Mouse (Mus musculus) bone marrow, adult 2 months (tissue): ENCODE measurements at regions not wholly inside any gene's neighbourhood (a gene's known extent, or its start where the extent isn't known, plus 50 kb on each side); places are given as distances from the start of the nearest gene placed in this dataset.

ENCODE experiments used
- H3K27ac ChIP-seq: fragments of 200-500 bp; 2 replicates; pipeline ENCODE4 v1.5.1; 2012; ENCODE audit warnings: low read depth, mild to moderate bottlenecking, control low read depth, inconsistent platforms, low read length; ENCODE audit not compliant: control insufficient read depth, poor library complexity, insufficient read depth
- H3K4me1 ChIP-seq: fragments of 200-500 bp; 2 replicates; pipeline ENCODE4 v1.6.1; 2011; ENCODE audit warnings: low read length; ENCODE audit not compliant: control insufficient read depth, insufficient read depth
- H3K4me3 ChIP-seq: fragments of 200-500 bp; replicated peaks from 2 replicates; pipeline ENCODE3; 2011; ENCODE audit warnings: mild to moderate bottlenecking, low read depth, low read length, control low read depth; ENCODE audit not compliant: control insufficient read depth
- CTCF ChIP-seq: fragments of 200-500 bp; IDR thresholded peaks from 2 replicates; pipeline ENCODE4 v1.5.1; 2011; ENCODE audit warnings: low read length, control low read depth; ENCODE audit not compliant: control insufficient read depth, insufficient read depth
- POLR2A ChIP-seq: fragments of 200-500 bp; IDR thresholded peaks from 2 replicates; pipeline ENCODE4 v1.6.1; 2011; ENCODE audit warnings: low read depth, mild to moderate bottlenecking, control low read depth, low read length, borderline replicate concordance; ENCODE audit not compliant: control insufficient read depth
- WGBS: fragments of 180-500 bp; shearing (Covaris S2); methylation state at CpG from one replicate; pipeline ENCODE4 v1.1.7; 2018; 5-methylcytosine and 5-hydroxymethylcytosine counted together

DNA sequence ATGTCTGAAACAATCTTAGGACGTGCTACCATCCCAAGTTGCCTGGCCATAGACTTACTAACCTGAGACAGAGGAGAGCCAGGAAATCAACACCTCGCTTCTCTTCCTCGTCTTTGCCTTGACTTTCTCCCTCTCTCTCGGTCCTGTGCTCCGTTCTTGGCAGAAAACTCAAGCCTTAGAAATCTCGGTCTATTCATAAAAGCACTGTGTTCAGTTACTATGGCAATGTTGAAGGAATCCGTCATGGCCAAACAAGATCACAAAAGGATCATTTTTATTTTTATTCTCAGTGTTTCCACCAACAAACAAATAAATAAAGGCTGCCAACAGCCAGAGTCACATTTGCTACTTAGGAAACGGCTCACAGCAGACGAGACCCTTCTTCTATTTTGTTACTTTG lies 85.6 kb upstream of the Sox5 start:
- 87% methylated on average over 9 of the region's 9 CpGs for WGBS
- no peak overlapping the region for H3K27ac ChIP-seq
- H3K4me3 ChIP-seq = no peak overlapping the region
- TF ChIP-seq POLR2A (no peak), CTCF (no peak)
- H3K4me1 ChIP-seq = no peaks in the 10 kb centered on the region

DNA sequence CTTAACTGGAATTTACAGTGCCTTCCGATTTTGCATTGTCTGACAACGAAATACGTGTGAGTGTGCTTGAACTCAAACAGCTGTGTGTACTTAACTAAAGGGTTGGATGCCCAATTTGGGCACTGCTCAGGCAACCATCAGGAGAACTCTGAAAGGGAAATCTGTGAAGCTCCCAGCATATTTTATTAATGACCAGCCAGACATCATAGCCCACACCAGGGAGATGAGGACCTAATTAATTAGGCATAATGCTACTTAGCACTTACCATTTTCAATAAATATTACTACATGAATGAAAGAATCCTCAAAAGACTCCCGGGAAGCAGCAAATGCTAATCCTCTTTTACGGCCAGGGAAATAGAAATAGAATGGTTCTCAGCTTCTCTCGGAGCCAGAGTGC lies 82.2 kb upstream of the Sox5 start:
- H3K4me3 ChIP-seq = no peak overlapping the region
- TF ChIP-seq POLR2A (no peak), CTCF (no peak)
- 85% methylated on average over 6 of the region's 6 CpGs for WGBS

DNA sequence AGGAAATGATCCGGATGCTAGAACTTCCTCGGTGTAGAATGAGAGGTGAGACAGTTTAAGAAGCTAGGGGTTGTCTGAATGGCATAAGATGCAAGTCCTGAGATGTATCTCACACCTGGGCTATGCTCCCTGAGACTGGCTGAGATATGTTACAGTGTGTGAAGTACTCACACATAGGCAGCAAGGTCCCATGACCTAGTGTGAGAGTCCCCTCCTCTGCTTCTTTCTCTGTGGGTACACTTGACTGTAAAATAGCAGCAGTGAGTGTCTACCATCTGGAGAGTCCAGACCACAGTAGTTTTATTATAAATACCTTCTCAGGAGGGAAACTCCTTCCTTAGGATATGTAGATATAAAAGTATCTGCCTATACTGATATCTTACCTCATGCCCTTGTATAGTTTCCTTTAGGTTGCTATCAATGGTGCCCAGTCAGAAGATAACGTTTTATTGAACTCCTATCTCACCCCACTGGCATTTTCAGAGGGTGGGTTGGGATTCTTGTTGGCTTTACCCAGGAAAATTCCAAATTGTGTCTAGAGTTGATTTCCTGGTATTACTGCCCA lies 81.7 kb upstream of the Sox5 start:
- Histone ChIP-seq H3K4me3 (no peak overlapping the region), H3K4me1 (no peaks in the 10 kb centered on the region), H3K27ac (no peak overlapping the region)
- no peak for TF ChIP-seq CTCF
- TF ChIP-seq POLR2A = no peak
- WGBS = 60% methylated on average over 3 of the region's 3 CpGs

More for the DNA sequence above, 82.2 kb upstream of the Sox5 start:
- no peaks in the 10 kb centered on the region for H3K4me1 ChIP-seq
- H3K27ac ChIP-seq = no peak overlapping the region

DNA sequence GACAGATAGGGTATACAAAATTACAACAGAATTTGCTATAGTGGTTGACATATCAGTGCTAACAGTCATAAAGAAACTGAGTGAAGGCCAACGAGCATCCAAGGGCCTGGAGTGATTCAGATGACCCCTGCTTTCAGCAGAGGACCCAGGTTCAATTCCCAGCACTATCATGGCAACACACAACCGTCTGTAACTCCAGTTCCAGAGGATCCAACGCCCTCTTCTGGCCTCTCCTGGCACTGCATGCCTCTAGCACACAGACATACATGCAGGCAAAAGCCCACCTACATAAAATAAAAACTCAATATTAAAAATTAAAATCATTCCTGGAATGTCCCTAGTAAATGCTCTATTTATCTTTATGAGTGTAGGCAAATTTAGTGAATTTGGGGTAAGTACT lies 59.7 kb upstream of the Sox5 start:
- TF ChIP-seq POLR2A = no peak
- Histone ChIP-seq H3K27ac (no peak overlapping the region), H3K4me1 (no peaks in the 10 kb centered on the region; the same call in 1 of the 2 replicates), H3K4me3 (no peak overlapping the region)
- 66% methylated on average over 3 of the region's 3 CpGs for WGBS

DNA sequence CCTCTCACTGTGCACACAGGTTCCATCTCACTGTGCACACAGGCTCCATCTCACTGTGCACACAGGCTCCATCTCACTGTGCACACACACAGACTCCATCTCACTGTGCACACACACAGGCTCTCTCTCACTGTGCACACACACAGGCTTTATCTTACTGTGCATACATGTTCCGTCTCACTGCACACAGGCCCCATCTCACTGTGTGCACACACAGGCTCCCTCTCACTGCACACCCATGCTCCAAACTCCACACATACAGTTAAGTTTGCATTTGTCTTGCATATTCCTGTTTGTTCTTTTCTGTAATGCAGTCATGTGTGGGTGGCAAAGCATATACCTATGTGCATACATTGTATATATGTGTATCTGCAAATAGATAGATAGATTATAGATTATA lies 57.6 kb upstream of the Sox5 start:
- WGBS = 84% methylated on average over 1 of the region's 1 CpGs
- Histone ChIP-seq H3K27ac (no peak overlapping the region), H3K4me1 (no peaks in the 10 kb centered on the region), H3K4me3 (no peak overlapping the region)
- TF ChIP-seq POLR2A (no peak), CTCF (no peak)

DNA sequence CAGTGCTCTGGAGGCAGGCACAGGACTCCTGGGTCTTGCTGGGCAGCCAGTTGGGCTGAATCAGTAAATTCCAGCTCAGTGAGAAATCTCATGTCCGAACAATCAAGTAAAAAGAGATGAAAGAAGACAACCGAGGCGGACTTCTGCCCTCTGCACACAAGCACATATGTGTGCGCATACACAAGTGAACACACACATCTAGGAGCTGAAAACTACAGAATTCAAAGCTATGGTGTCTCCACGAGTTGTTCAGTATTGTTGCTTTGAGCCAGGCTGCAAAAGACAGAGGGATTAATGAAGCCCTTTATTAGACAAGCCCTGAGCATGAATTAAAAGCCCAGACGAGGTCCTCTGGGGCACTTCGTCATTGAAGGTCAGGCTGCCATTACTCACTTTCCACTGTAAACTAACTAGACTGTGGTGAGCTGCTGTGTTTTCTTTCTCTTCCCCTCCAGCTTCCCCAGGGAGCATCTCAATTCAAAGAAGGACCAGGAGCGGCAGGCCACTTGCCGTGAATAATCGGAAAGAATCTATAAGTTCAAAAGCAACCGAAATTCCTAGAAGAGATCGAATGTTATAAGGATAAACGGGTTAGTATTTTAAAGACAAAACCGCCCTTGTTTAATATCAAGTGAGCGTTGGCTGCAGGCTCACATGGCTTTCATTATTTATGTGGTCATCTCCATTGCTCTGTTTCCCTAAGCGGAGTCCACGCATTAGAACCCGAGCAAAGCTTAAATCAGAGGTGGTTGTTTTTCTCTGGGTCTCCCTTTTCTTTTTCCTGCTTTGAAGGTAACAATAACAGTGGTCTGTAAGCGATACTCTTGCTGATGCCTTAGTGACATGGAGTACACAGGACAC lies 52.8 kb upstream of the Sox5 start:
- TF ChIP-seq CTCF (no peak), POLR2A (no peak)
- no peak overlapping the region for H3K27ac ChIP-seq
- H3K4me3 ChIP-seq = no peak overlapping the region
- 83% methylated on average over 19 of the region's 19 CpGs for WGBS
- H3K4me1 ChIP-seq = no peaks in the 10 kb centered on the region
